Mouse (Mus musculus) embryonic facial prominence, embryonic 12.5 days (tissue): ENCODE measurements at regions not wholly inside any gene's neighbourhood (a gene's known extent, or its start where the extent isn't known, plus 50 kb on each side); places are given as distances from the start of the nearest gene placed in this dataset.

Experiments
- ATAC-seq: fragments of 200-750 bp; cut with Nextera tagmentation; 2 replicates; pipeline ENCODE4 v1.8.0; 2017; ENCODE audit not compliant: insufficient number of reproducible peaks, insufficient read depth, low FRiP score, low TSS enrichment
- H3K27ac ChIP-seq: fragments of 300-500 bp; sonication (generic); 2 replicates; pipeline ENCODE4 v1.5.1; 2016; ENCODE audit warnings: mild to moderate bottlenecking
- H3K27me3 ChIP-seq: fragments of 300-500 bp; sonication (generic); 2 replicates; pipeline ENCODE4 v1.6.1; 2016; ENCODE audit warnings: mild to moderate bottlenecking, moderate library complexity
- H3K36me3 ChIP-seq: fragments of 300-500 bp; sonication (generic); 2 replicates; pipeline ENCODE4 v1.6.1; 2016; ENCODE audit warnings: mild to moderate bottlenecking
- H3K4me1 ChIP-seq: fragments of 300-500 bp; sonication (generic); 2 replicates; pipeline ENCODE4 v1.6.1; 2016
- H3K4me2 ChIP-seq: fragments of 300-500 bp; sonication (generic); replicated peaks from 2 replicates; pipeline ENCODE4 v1.6.1; 2016; ENCODE audit warnings: mild to moderate bottlenecking, moderate library complexity
- H3K4me3 ChIP-seq: fragments of 300-500 bp; sonication (generic); 2 replicates; pipeline ENCODE4 v1.5.1; 2016; ENCODE audit warnings: mild to moderate bottlenecking
- H3K9ac ChIP-seq: fragments of 300-500 bp; sonication (generic); 2 replicates; pipeline ENCODE4 v1.6.1; 2016; ENCODE audit warnings: mild to moderate bottlenecking, moderate library complexity
- H3K9me3 ChIP-seq: fragments of 300-500 bp; sonication (generic); 2 replicates; pipeline ENCODE4 v1.6.1; 2016; ENCODE audit warnings: mild to moderate bottlenecking, moderate library complexity
- WGBS: fragments of 180-500 bp; shearing (Covaris S2); methylation state at CpG from one replicate; pipeline ENCODE4 v1.1.7; 2016; 5-methylcytosine and 5-hydroxymethylcytosine counted together

DNA sequence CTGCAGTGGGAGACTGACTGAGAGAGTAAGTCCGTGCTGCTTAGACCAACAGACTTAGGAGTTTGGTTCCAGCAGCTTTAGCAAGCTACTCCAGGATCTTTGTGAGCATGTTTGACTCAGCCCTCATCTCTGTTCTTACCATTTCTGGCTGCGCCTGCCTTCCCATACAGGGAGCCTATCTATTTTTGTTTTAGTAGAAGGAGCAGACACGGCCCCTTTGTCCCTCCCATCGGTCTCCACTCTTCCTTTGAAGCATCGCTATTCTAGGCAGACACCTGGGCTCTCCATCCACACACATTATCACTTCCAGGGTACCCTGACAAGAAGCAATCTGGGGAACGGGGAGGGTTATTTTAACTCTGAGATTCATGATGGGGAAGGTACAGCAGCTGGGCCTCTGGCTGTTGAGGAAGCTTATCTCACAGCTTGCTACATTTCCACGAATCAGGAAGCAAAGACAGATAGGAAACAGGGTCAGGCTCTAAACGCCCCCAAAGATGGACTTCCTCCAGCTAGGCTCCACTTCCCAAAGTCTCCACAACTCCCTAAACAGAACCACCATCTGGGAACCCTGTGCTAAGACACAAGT lies 203.0 kb upstream of the Nsun2 start:
- H3K4me3 ChIP-seq = no peak overlapping the region
- 82% methylated on average over 8 of the region's 8 CpGs for WGBS
- no peaks in the 10 kb centered on the region for H3K27me3 ChIP-seq
- no peaks in the 10 kb centered on the region for H3K9me3 ChIP-seq
- no peak for ATAC-seq
- no peak overlapping the region for H3K9ac ChIP-seq
- no peak overlapping the region for H3K27ac ChIP-seq
- no peaks in the 10 kb centered on the region for H3K36me3 ChIP-seq
- H3K4me1 ChIP-seq = no peaks in the 10 kb centered on the region
- no peak overlapping the region for H3K4me2 ChIP-seq

DNA sequence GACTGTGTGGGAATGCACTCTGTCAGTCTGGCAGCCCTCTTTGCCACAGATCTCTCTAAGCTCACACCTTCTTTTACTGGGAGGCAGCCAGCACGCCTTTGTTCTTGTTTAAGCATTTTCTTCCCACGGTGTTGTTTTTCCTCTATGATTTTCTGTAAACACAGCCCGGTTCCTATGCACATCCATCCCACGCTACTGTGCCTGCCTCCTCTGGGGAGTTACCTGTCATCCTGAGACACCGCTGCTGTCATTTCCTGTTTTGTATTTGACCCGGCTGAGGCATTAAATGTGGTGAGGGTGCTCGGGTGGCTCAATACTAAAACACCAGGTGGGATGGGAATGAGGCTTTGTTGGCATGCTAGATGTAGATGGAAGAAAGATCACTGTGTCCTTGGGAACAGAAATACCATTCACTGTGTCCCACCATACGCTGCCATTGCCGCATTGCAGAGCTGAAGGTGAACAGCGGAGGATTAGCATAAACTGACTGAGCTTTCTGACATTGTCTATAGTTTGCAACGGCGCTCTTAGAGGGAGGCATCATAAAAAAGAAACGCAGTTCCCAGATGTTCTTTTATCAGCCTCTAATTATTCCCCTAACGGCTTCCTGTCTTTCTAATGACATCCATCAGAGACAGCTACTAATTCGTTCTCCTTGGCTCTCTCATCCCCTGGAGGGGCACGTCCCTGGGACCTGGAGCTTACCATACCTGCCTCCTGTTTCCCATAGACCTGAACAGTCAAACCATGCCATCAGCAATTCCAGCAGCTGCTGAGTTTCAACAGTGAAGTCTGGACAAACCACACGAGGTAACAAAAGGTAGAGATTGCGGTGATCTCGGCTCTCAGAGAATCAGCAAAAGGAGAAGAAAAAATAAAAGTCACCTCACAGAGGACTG lies 201.8 kb upstream of the Nsun2 start:
- WGBS = 60% methylated on average over 19 of the region's 19 CpGs
- H3K27ac ChIP-seq = no peak overlapping the region
- no peaks in the 10 kb centered on the region for H3K4me1 ChIP-seq
- ATAC-seq = no peak; the same call in 1 of the 2 replicates
- H3K27me3 ChIP-seq = no peaks in the 10 kb centered on the region
- H3K4me3 ChIP-seq = no peak overlapping the region
- no peaks in the 10 kb centered on the region for H3K9me3 ChIP-seq
- no peak overlapping the region for H3K9ac ChIP-seq
- no peaks in the 10 kb centered on the region for H3K36me3 ChIP-seq
- no peak overlapping the region for H3K4me2 ChIP-seq

- Histone ChIP-seq H3K9me3 (no peaks in the 10 kb centered on the region), H3K27me3 (no peaks in the 10 kb centered on the region), H3K4me3 (no peak overlapping the region), H3K9ac (no peak overlapping the region), H3K4me1 (no peaks in the 10 kb centered on the region), H3K36me3 (no peaks in the 10 kb centered on the region), H3K4me2 (no peak overlapping the region), H3K27ac (no peak overlapping the region)
- ATAC-seq = no peak
Measured at GRCm38 (mm10) chr13:69343806-69344205, 189.7 kb upstream of the Nsun2 start.

DNA sequence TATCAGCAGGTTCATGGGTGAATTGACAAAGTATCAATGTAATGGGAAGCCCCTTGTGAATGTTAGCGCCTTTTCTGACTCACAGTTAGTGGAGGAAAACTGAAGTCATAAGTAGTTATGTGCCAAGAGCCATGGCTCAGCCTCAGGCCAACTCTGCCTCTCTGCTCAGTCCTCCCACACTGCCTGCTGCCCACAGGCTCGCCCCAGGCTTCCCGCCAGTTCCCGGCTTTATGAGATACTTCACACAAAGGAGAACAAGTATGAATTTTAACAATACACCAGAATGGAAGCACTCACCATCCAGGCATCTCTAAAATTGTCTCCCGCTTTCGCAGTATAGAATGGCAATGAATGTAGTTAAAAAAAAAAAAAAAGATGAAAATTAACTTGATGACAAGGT lies 176.1 kb upstream of the Nsun2 start:
- Histone ChIP-seq H3K4me2 (no peak overlapping the region), H3K36me3 (no peaks in the 10 kb centered on the region), H3K4me3 (no peak overlapping the region), H3K27ac (no peak overlapping the region), H3K4me1 (no peaks in the 10 kb centered on the region), H3K9me3 (no peaks in the 10 kb centered on the region), H3K9ac (no peak overlapping the region), H3K27me3 (no peaks in the 10 kb centered on the region)
- ATAC-seq = no peak
- 84% methylated on average over 6 of the region's 6 CpGs for WGBS

DNA sequence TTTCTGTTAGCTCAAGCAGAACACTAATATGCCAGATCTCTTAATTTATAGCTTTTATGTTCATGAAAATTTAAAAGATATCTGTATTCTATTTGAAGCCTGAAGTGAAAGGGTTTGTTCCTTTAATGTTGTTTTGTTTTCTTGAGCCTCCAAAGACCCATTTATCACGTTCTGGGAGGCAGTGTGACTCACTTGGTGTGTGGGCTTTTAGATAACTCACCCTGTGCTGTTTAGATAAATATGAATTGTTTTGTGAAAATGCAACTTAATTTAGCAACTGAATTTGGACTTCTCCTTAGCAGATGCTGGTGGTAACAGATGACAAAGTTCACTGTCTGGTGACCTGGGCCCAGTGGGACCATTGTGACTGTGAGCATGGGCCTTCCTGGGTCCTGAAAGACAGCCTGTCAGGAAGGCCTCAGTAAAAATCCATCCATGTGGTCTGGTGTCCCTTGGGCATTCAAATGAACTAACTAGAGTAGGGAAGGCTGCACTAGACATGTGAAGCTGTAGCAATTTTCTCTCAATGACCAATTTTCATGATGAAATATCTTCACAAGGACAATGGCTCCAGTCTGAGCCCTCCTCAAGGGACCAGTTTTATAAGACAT lies 167.6 kb upstream of the Nsun2 start:
- Histone ChIP-seq H3K27ac (no peak overlapping the region), H3K27me3 (no peaks in the 10 kb centered on the region), H3K9ac (no peak overlapping the region), H3K4me2 (no peak overlapping the region), H3K9me3 (no peaks in the 10 kb centered on the region), H3K36me3 (no peaks in the 10 kb centered on the region), H3K4me3 (no peak overlapping the region), H3K4me1 (no peaks in the 10 kb centered on the region)
- no peak for ATAC-seq
- 49% methylated on average over 1 of the region's 1 CpGs for WGBS

- no peaks in the 10 kb centered on the region for H3K27me3 ChIP-seq
- 75% methylated on average over 6 of the region's 6 CpGs for WGBS
- no peaks in the 10 kb centered on the region for H3K36me3 ChIP-seq
- no peak overlapping the region for H3K9ac ChIP-seq
- H3K27ac ChIP-seq = no peak overlapping the region
- no peaks in the 10 kb centered on the region for H3K4me1 ChIP-seq
- H3K4me3 ChIP-seq = no peak overlapping the region
- no peak overlapping the region for H3K4me2 ChIP-seq
- no peaks in the 10 kb centered on the region for H3K9me3 ChIP-seq
- ATAC-seq = no peak
Measured at GRCm38 (mm10) chr13:69373101-69373815, 160.3 kb upstream of the Nsun2 start.

- Histone ChIP-seq H3K36me3 (no peaks in the 10 kb centered on the region), H3K9me3 (no peaks in the 10 kb centered on the region), H3K4me3 (no peak overlapping the region), H3K4me1 (no peaks in the 10 kb centered on the region), H3K4me2 (no peak overlapping the region), H3K9ac (no peak overlapping the region), H3K27me3 (no peaks in the 10 kb centered on the region), H3K27ac (no peak overlapping the region)
- no peak for ATAC-seq
- WGBS = 74% methylated on average over 1 of the region's 1 CpGs
Measured at GRCm38 (mm10) chr13:69373816-69374142, 159.8 kb upstream of the Nsun2 start.

- Histone ChIP-seq H3K27ac (no peak overlapping the region), H3K9ac (no peak overlapping the region), H3K27me3 (no peaks in the 10 kb centered on the region), H3K4me1 (no peaks in the 10 kb centered on the region), H3K4me2 (no peak overlapping the region), H3K9me3 (no peaks in the 10 kb centered on the region), H3K36me3 (no peaks in the 10 kb centered on the region), H3K4me3 (no peak overlapping the region)
- WGBS = 62% methylated on average over 4 of the region's 4 CpGs
- ATAC-seq = no peak
Measured at GRCm38 (mm10) chr13:69380403-69380802, 153.1 kb upstream of the Nsun2 start.

DNA sequence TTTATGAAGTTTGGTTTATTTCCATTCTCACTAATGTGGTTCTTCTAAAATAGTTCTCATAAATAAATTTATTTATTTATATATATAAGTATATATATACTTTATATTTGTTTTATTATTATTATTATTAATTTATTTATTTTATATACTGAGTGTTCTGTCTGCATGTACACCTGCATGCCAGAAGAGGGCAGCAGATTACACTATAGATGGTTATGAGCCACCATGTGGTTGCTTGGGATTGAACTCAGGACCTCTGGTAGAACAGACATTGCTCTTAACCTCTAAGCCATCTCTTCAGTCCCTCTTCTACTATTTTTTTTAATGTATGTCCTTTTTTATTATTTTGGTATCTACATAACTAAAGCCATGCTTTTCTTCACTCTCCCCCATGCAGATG lies 148.8 kb upstream of the Nsun2 start:
- H3K27me3 ChIP-seq = no peaks in the 10 kb centered on the region
- H3K4me2 ChIP-seq = no peak overlapping the region
- no peak overlapping the region for H3K4me3 ChIP-seq
- H3K9ac ChIP-seq = no peak overlapping the region
- H3K36me3 ChIP-seq = no peaks in the 10 kb centered on the region
- no peaks in the 10 kb centered on the region for H3K9me3 ChIP-seq
- no peaks in the 10 kb centered on the region for H3K4me1 ChIP-seq
- ATAC-seq = no peak
- H3K27ac ChIP-seq = no peak overlapping the region

DNA sequence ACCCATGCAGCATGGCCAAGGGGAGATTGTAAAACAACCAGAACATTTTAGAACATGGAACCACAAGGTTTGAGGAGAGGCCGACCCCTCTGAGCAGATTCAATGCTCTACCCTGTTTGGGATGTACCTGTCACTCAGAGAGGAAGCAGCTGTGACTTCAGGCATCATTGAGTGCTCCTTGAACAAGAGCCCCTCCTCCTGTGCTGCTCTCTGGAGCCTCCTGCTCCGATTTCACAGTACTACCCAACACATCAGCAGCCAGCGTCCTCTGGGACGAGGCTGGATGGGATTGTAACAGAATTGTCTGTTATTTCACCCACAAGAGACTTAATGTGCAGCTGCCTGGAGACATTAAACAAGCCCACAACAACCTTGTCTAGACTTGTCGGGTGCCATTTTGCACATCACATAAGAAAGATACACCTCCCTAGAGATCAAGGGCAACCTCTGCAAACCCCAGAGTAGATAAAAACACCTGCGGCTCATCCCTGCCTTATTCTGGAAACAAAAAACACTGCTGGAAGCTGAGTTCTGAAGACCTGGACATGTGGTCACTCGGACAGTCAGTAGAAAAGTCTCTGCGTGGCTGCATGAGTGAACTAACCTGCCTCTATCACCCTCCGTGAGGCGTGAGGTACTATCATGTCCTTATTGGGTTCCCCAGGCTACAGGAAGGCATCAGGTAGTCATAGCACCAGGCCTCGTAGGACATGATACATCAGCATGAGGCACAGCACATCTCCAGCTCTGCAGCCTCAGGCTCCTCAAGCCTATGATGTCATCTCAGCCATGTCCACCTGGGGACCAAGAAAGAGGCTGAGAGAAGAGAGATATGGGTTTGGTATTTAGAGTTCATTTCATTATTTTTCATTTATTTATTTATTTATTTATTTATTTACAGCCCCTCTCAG lies 140.4 kb upstream of the Nsun2 start:
- H3K4me2 ChIP-seq = no peak overlapping the region
- H3K27ac ChIP-seq = no peak overlapping the region
- WGBS = 76% methylated on average over 11 of the region's 11 CpGs
- H3K36me3 ChIP-seq = no peaks in the 10 kb centered on the region
- peak; percentile 81 for ATAC-seq
- H3K4me3 ChIP-seq = no peak overlapping the region
- no peaks in the 10 kb centered on the region for H3K4me1 ChIP-seq
- H3K9me3 ChIP-seq = no peaks in the 10 kb centered on the region
- H3K9ac ChIP-seq = no peak overlapping the region
- no peaks in the 10 kb centered on the region for H3K27me3 ChIP-seq

GRCm38 (mm10) chr13:69394544-69394943 lies 139.0 kb upstream of the Nsun2 start:
- H3K27me3 ChIP-seq = no peaks in the 10 kb centered on the region
- H3K9me3 ChIP-seq = no peaks in the 10 kb centered on the region
- no peaks in the 10 kb centered on the region for H3K4me1 ChIP-seq
- H3K9ac ChIP-seq = no peak overlapping the region
- no peak overlapping the region for H3K4me3 ChIP-seq
- WGBS = 77% methylated on average over 4 of the region's 4 CpGs
- H3K36me3 ChIP-seq = no peaks in the 10 kb centered on the region
- no peak overlapping the region for H3K27ac ChIP-seq
- no peak for ATAC-seq
- no peak overlapping the region for H3K4me2 ChIP-seq
